Mouse (Mus musculus): ENCODE data around the gene Cdk6.
"Not testable (repeated sequence)": the region's sequence is repeated elsewhere in the genome, so short reads cannot be mapped to it uniquely, and the experiment has no call there.

The Cdk6 gene

GRCm38 (mm10) chr5:3376167-3376566, 34.9 kb downstream of the Cdk6 start:
- DNase-seq (ENCODE audit: low read depth, low spot score), result no peak

GRCm38 (mm10) chr5:3379252-3379651, 38.0 kb downstream of the Cdk6 start:
- DNase-seq (ENCODE audit: low read depth, low spot score), result no peak

- no peak for DNase-seq (ENCODE audit: low read depth, low spot score)
Measured at GRCm38 (mm10) chr5:3380692-3381233, 39.5 kb downstream of the Cdk6 start.

- DNase-seq (ENCODE audit: low read depth, low spot score), result no peak
Measured at GRCm38 (mm10) chr5:3381795-3382194, 40.5 kb downstream of the Cdk6 start.

GRCm38 (mm10) chr5:3382343-3383040, 41.2 kb downstream of the Cdk6 start:
- DNase-seq (ENCODE audit: low read depth, low spot score), result no peak

GRCm38 (mm10) chr5:3383547-3383946, 42.3 kb downstream of the Cdk6 start:
- no peak for DNase-seq (ENCODE audit: low read depth, low spot score)

- no peak for DNase-seq (ENCODE audit: low read depth, low spot score)
Measured at GRCm38 (mm10) chr5:3385078-3385477, 43.8 kb downstream of the Cdk6 start.

GRCm38 (mm10) chr5:3386021-3386730, 44.9 kb downstream of the Cdk6 start:
- no peak for DNase-seq (ENCODE audit: low read depth, low spot score)

GRCm38 (mm10) chr5:3386731-3387087, 45.4 kb downstream of the Cdk6 start:
- no peak for DNase-seq (ENCODE audit: low read depth, low spot score)

GRCm38 (mm10) chr5:3387138-3387537, 45.9 kb downstream of the Cdk6 start:
- no peak for DNase-seq (ENCODE audit: low read depth, low spot score)

- no peak for DNase-seq (ENCODE audit: low read depth, low spot score)
Measured at GRCm38 (mm10) chr5:3392856-3393255, 51.6 kb downstream of the Cdk6 start.

- DNase-seq (ENCODE audit: low read depth, low spot score), result no peak
Measured at GRCm38 (mm10) chr5:3394145-3394544, 52.9 kb downstream of the Cdk6 start.

- DNase-seq (ENCODE audit: low read depth, low spot score), result no peak
Measured at GRCm38 (mm10) chr5:3395020-3395419, 53.7 kb downstream of the Cdk6 start.

- DNase-seq (ENCODE audit: low read depth, low spot score), result no peak
Measured at GRCm38 (mm10) chr5:3396214-3396613, 54.9 kb downstream of the Cdk6 start.

- no peak for DNase-seq (ENCODE audit: low read depth, low spot score)
Measured at GRCm38 (mm10) chr5:3396910-3397575, 55.8 kb downstream of the Cdk6 start.

- no peak for DNase-seq (ENCODE audit: low read depth, low spot score)
Measured at GRCm38 (mm10) chr5:3399784-3400494, 58.7 kb downstream of the Cdk6 start.

GRCm38 (mm10) chr5:3405102-3405501, 63.8 kb downstream of the Cdk6 start:
- no peak for DNase-seq (ENCODE audit: low read depth, low spot score)

GRCm38 (mm10) chr5:3405503-3405902, 64.2 kb downstream of the Cdk6 start:
- DNase-seq (ENCODE audit: low read depth, low spot score), result no peak

GRCm38 (mm10) chr5:3407926-3408325, 66.6 kb downstream of the Cdk6 start:
- no peak for DNase-seq (ENCODE audit: low read depth, low spot score)

- DNase-seq (ENCODE audit: low read depth, low spot score), result not testable (repeated sequence)
Measured at GRCm38 (mm10) chr5:3418183-3418582, 76.9 kb downstream of the Cdk6 start.

- no peak for DNase-seq (ENCODE audit: low read depth, low spot score)
Measured at GRCm38 (mm10) chr5:3420094-3420831, 79.0 kb downstream of the Cdk6 start.
